Mouse (Mus musculus) cerebellum, adult 2 months (tissue): Measurements from ENCODE around the gene Samd13.

Experiments used
- CTCF ChIP-seq: fragments of 200-500 bp; IDR thresholded peaks from 2 replicates; pipeline ENCODE4 v1.5.1; 2011; ENCODE audit warnings: low read depth, mild to moderate bottlenecking, control low read depth, low read length, moderate library complexity, borderline replicate concordance; ENCODE audit not compliant: insufficient read depth
- POLR2A ChIP-seq: fragments of 200-500 bp; IDR thresholded peaks from 2 replicates; pipeline ENCODE4 v1.6.1; 2011; ENCODE audit warnings: low read length, control low read depth, borderline replicate concordance; ENCODE audit not compliant: insufficient read depth

DNA sequence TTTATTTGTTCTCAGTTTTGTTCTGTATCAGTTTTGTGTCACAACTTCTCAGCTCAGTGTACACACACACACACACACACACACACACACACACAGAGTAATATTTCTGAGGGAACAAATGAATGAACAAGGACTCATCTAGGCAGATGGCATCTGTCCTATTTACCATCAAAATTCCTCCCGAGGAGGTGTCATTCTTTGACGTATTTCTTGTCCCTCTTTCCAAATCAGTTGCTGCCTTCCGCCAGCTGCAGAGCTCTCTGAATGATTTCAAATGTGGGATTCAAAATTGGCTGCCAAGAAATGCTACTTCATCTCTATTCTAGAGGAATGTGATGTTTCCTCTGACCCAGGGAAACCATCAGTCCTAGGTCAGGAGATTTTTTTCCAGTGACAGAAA, 37.6 kb upstream of the Samd13 start:
- no peak for TF ChIP-seq POLR2A
- TF ChIP-seq CTCF = no peak
